Mouse (Mus musculus) stomach, embryonic 14.5 days (tissue): Measurements from ENCODE around the gene Flt3. TPM values are rescaled to one million over a fixed set of nuclear protein-coding genes. Genes with fewer than 3 reads are reported as not detected.

Experiments
- ATAC-seq: fragments of 200-750 bp; cut with Nextera tagmentation; 2 replicates; pipeline ENCODE4 v1.8.0; 2017; ENCODE audit warnings: low read depth, moderate TSS enrichment; ENCODE audit not compliant: insufficient number of reproducible peaks, insufficient read depth, low FRiP score
- H3K27ac ChIP-seq: fragments of 300-500 bp; sonication (generic); 2 replicates; pipeline ENCODE4 v1.5.1; 2014; ENCODE audit warnings: mild to moderate bottlenecking, low read length, moderate library complexity, mixed read lengths
- H3K27me3 ChIP-seq: fragments of 300-500 bp; sonication (generic); 2 replicates; pipeline ENCODE4 v1.6.1; 2014; ENCODE audit warnings: low read length, control low read depth, mixed read lengths; ENCODE audit not compliant: control insufficient read depth, insufficient read depth
- H3K36me3 ChIP-seq: fragments of 300-500 bp; sonication (generic); 2 replicates; pipeline ENCODE4 v1.6.1; 2014; ENCODE audit warnings: mild to moderate bottlenecking, control low read depth, low read length, moderate library complexity, mixed read lengths; ENCODE audit not compliant: control insufficient read depth, insufficient read depth
- H3K4me1 ChIP-seq: fragments of 300-500 bp; sonication (generic); 2 replicates; pipeline ENCODE4 v1.6.1; 2014; ENCODE audit warnings: low read length, control low read depth, mixed read lengths; ENCODE audit not compliant: control insufficient read depth, insufficient read depth
- H3K4me2 ChIP-seq: fragments of 300-500 bp; sonication (generic); replicated peaks from 2 replicates; pipeline ENCODE4 v1.6.1; 2014; ENCODE audit warnings: low read depth, low read length, control low read depth
- H3K4me3 ChIP-seq: fragments of 300-500 bp; sonication (generic); 2 replicates; pipeline ENCODE4 v1.5.1; 2014; ENCODE audit warnings: low read depth, low read length, control low read depth
- H3K9ac ChIP-seq: fragments of 300-500 bp; sonication (generic); replicated peaks from 2 replicates; pipeline ENCODE4 v1.6.1; 2014; ENCODE audit warnings: low read depth, mild to moderate bottlenecking, control low read depth, low read length, moderate library complexity, mixed read lengths
- H3K9me3 ChIP-seq: fragments of 300-500 bp; sonication (generic); 2 replicates; pipeline ENCODE4 v1.6.1; 2016; ENCODE audit warnings: low read depth, low read length, control low read depth; ENCODE audit not compliant: control insufficient read depth
- WGBS: fragments of 180-500 bp; shearing (Covaris S2); extraction: QIAGEN DNeasy Blood & Tissue Kit; methylation state at CpG from one replicate; pipeline ENCODE4 v1.1.7; 2014; 5-methylcytosine and 5-hydroxymethylcytosine counted together
- polyA plus RNA-seq: library from polyadenylated mRNA; unstranded; fragments of >200 nt; fragmentation: Nextera tagmentation; extraction: Ambion mirVana; gene quantifications from 2 replicates; pipeline ENCODE4 v1.2.1, GENCODE M21; 2014

Flt3 gene
- polyA plus RNA-seq, 1 experiment from 2014 or later, result 0.06 TPM

- no peak overlapping the region for H3K4me3 ChIP-seq
- 0 out of 2 replicates have a peak, but pooled peaks have one; percentile 4 for ATAC-seq
- no peak overlapping the region for H3K4me2 ChIP-seq
- H3K9me3 ChIP-seq, result no peaks in the 10 kb centered on the region
- 15% methylated on average over 17 of the region's 17 CpGs for WGBS
- no peak overlapping the region for H3K27ac ChIP-seq
- H3K27me3 ChIP-seq, result peaks cover 13% of the 10 kb centered on the region; the same call in 1 of the 2 replicates
- no peak overlapping the region for H3K9ac ChIP-seq
- H3K4me1 ChIP-seq, result no peaks in the 10 kb centered on the region
- H3K36me3 ChIP-seq, result no peaks in the 10 kb centered on the region
Observed at GRCm38 (mm10) chr5:147323237-147323917, 76.9 kb downstream of the Flt3 start.

- no peak for ATAC-seq
- Histone ChIP-seq H3K4me2 (no peak within 1 kb of the TSS), H3K4me1 (no peaks in the 10 kb centered on the region), H3K36me3 (no peaks in the 10 kb centered on the region), H3K27ac (no peak within 1 kb of the TSS), H3K9me3 (no peaks in the 10 kb centered on the region), H3K4me3 (no peak within 1 kb of the TSS), H3K27me3 (peaks cover 24% of the 10 kb centered on the region), H3K9ac (no peak within 1 kb of the TSS)
- WGBS, result 68% methylated on average over 8 of the region's 8 CpGs
Observed at GRCm38 (mm10) chr5:147322183-147322582, 78.1 kb downstream of the Flt3 start, which contains the start of gene Urad. Gene Urad, minus strand, starts transcription at chr5:147322440.

- Histone ChIP-seq H3K4me2 (no peak overlapping the region), H3K9ac (no peak overlapping the region), H3K36me3 (no peaks in the 10 kb centered on the region), H3K27me3 (peaks cover 47% of the 10 kb centered on the region), H3K4me3 (no peak overlapping the region), H3K9me3 (no peaks in the 10 kb centered on the region), H3K27ac (no peak overlapping the region), H3K4me1 (no peaks in the 10 kb centered on the region)
- ATAC-seq, result peak; percentile 54; the same call in 1 of the 2 replicates
Observed at GRCm38 (mm10) chr5:147319653-147320052, 80.6 kb downstream of the Flt3 start.

GRCm38 (mm10) chr5:147317991-147318390 is 82.3 kb downstream of the Flt3 start:
- no peaks in the 10 kb centered on the region for H3K9me3 ChIP-seq
- H3K4me1 ChIP-seq, result no peaks in the 10 kb centered on the region
- H3K4me2 ChIP-seq, result no peak overlapping the region
- no peak overlapping the region for H3K27ac ChIP-seq
- peaks cover 62% of the 10 kb centered on the region for H3K27me3 ChIP-seq
- no peak overlapping the region for H3K4me3 ChIP-seq
- 24% methylated on average over 7 of the region's 7 CpGs for WGBS
- ATAC-seq, result no peak
- no peak overlapping the region for H3K9ac ChIP-seq
- H3K36me3 ChIP-seq, result no peaks in the 10 kb centered on the region

DNA sequence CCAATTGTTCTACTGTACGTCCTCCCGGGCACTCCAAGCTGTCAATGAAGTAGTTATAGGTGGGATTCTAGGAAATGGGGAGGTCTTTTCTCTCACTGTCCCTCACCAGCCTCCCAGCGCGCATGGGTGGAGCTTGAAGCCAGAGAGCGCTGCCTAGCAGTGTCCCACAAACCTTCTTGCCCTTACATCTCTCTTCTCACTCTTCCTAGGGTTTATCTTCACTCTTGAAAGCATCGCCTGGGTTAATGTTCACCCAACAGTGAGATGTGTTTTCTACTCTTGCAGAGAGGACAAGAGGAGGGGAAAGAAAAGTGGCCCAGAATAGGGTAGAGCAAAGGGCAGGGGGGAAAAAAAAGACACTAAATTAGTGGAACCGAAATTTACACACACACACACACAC is 83.0 kb downstream of the Flt3 start:
- H3K4me1 ChIP-seq, result no peaks in the 10 kb centered on the region
- peaks cover 63% of the 10 kb centered on the region for H3K27me3 ChIP-seq
- no peaks in the 10 kb centered on the region for H3K36me3 ChIP-seq
- WGBS, result 10% methylated on average over 7 of the region's 7 CpGs
- no peak for ATAC-seq
- no peak overlapping the region for H3K27ac ChIP-seq
- no peak overlapping the region for H3K4me2 ChIP-seq
- no peaks in the 10 kb centered on the region for H3K9me3 ChIP-seq
- H3K9ac ChIP-seq, result no peak overlapping the region
- no peak overlapping the region for H3K4me3 ChIP-seq

GRCm38 (mm10) chr5:147315432-147316075 is 84.7 kb downstream of the Flt3 start:
- Histone ChIP-seq H3K4me1 (no peaks in the 10 kb centered on the region), H3K27ac (no peak overlapping the region), H3K4me3 (no peak overlapping the region), H3K9ac (no peak overlapping the region), H3K27me3 (peaks cover 80% of the 10 kb centered on the region), H3K36me3 (no peaks in the 10 kb centered on the region), H3K4me2 (no peak overlapping the region), H3K9me3 (no peaks in the 10 kb centered on the region)
- under 1% methylated on average over 25 of the region's 25 CpGs for WGBS
- no peak for ATAC-seq

GRCm38 (mm10) chr5:147314646-147315431 is 85.5 kb downstream of the Flt3 start:
- H3K4me3 ChIP-seq, result no peak overlapping the region
- H3K27ac ChIP-seq, result no peak overlapping the region

GRCm38 (mm10) chr5:147312830-147313685 is 87.2 kb downstream of the Flt3 start:
- Histone ChIP-seq H3K9ac (no peak overlapping the region), H3K4me3 (no peak overlapping the region), H3K4me2 (no peak overlapping the region), H3K27me3 (peaks cover 91% of the 10 kb centered on the region), H3K9me3 (no peaks in the 10 kb centered on the region), H3K4me1 (no peaks in the 10 kb centered on the region), H3K27ac (no peak overlapping the region), H3K36me3 (no peaks in the 10 kb centered on the region)
- 4% methylated on average over 27 of the region's 27 CpGs for WGBS
- ATAC-seq, result no peak

More at GRCm38 (mm10) chr5:147314646-147315431, 85.5 kb downstream of the Flt3 start:
- no peaks in the 10 kb centered on the region for H3K36me3 ChIP-seq
- WGBS, result under 1% methylated on average over 39 of the region's 39 CpGs
- H3K9ac ChIP-seq, result no peak overlapping the region
- no peaks in the 10 kb centered on the region for H3K9me3 ChIP-seq
- H3K4me2 ChIP-seq, result no peak overlapping the region
- H3K4me1 ChIP-seq, result no peaks in the 10 kb centered on the region
- no peak for ATAC-seq
- H3K27me3 ChIP-seq, result peaks cover 86% of the 10 kb centered on the region
